Mouse (Mus musculus): Measurements from ENCODE around the gene Mpnd.

DNA sequence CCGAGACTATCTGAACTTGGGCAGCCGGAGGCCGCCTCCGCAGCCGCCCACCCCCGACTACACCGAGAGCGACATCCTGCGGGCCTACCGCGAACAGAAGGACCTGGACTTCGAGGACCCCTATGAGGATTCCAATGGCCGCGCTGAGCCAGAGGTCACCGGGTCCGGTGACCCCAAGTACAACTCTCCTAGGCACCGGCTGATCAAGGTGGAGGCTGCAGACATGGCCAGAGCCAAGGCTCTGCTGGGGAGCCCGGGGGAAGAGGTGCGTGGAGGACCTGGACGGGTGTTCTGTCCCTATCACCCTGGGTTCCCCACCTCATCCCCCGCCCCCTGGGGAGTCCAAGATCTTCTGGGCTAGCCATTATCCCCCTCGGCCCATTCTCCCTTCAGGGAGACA is 34.1 kb upstream of the Mpnd start:
- TF ChIP-seq CTCF (IDR thresholded peaks at IDR 0.05; ENCODE audit: control insufficient read depth, insufficient read depth, insufficient read length) (no peak), MYOG (IDR thresholded peaks at IDR 0.05; ENCODE audit: control insufficient read depth, extremely low read depth, insufficient read length) (no peak), FOSL1 (IDR thresholded peaks at IDR 0.05; ENCODE audit: insufficient read depth, low read length, poor library complexity, severe bottlenecking) (no peak), USF1 (IDR thresholded peaks at IDR 0.05; ENCODE audit: low read depth) (no peak), MYOD1 (IDR thresholded peaks at IDR 0.05; ENCODE audit: control insufficient read depth, insufficient read length, low read depth) (no peak), MAX (IDR thresholded peaks at IDR 0.05) (no peak), CEBPB (IDR thresholded peaks at IDR 0.05; ENCODE audit: low read depth) (no peak)

All from C2C12 (cell line).